Mouse (Mus musculus): ENCODE measurements around the gene Atp5h.

DNA sequence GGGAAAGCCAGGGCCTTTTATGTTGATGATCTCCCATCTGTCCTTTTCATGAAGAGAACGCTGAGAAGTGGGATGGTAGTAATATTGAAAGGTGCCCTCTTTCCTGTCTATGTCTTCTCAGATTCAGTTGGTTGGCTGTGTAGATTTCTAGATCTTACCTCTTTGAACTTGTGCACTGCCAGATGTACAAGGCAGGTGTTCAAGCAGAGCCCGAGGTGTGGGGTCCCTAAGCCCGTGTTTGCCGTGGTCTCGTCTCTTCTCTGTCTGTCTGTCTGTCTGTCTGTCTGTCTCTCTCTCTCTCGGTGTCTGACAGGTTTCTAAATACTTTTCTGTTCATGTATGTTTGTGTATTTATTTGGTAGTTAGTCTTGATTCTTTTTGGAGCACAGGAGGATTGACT, 5.9 kb upstream of the Atp5h start:
- TF ChIP-seq CTCF (IDR thresholded peaks at IDR 0.05; ENCODE audit: low read depth, low read length) (no peak), TAL1 (conservative IDR thresholded peaks at IDR 0.05; ENCODE audit: low read depth, low read length) (no peak), GATA2 (IDR thresholded peaks at IDR 0.05; ENCODE audit: borderline replicate concordance, low read depth, low read length) (no peak), GATA1 (IDR thresholded peaks at IDR 0.05; ENCODE audit: borderline replicate concordance, low read length) (no peak), POLR2AphosphoS5 (IDR thresholded peaks at IDR 0.05; ENCODE audit: insufficient replicate concordance, low read depth, low read length) (no peak)

All from G1E (cell line).